Mouse (Mus musculus) megakaryocyte, embryonic 14.5 days (primary cell): ENCODE results near the gene Tpst2. TPM values are rescaled to one million over a fixed set of nuclear protein-coding genes. Genes with fewer than 3 reads are reported as not detected.

Experiments used
- H3K27me3 ChIP-seq: replicated peaks from 2 replicates; pipeline ENCODE3; 2012; ENCODE audit warnings: inconsistent platforms
- H3K36me3 ChIP-seq: replicated peaks from 2 replicates; pipeline ENCODE3; 2012; ENCODE audit warnings: low read length, inconsistent platforms, mixed read lengths
- H3K4me1 ChIP-seq: 2 replicates; pipeline ENCODE4 v1.6.1; 2012; ENCODE audit warnings: inconsistent platforms
- H3K4me3 ChIP-seq: replicated peaks from 2 replicates; pipeline ENCODE3; 2012; ENCODE audit warnings: moderate library complexity, mild to moderate bottlenecking, inconsistent platforms
- H3K9me3 ChIP-seq: 2 replicates; pipeline ENCODE4 v1.6.1; 2012; ENCODE audit warnings: inconsistent platforms
- FLI1 ChIP-seq: IDR thresholded peaks from 2 replicates; pipeline ENCODE4 v1.6.1; 2012; ENCODE audit warnings: low read length, inconsistent platforms, mixed read lengths
- GATA1 ChIP-seq: IDR thresholded peaks from 3 replicates; pipeline ENCODE4 v1.6.1; 2012; ENCODE audit warnings: mixed read lengths, low read length, inconsistent platforms, borderline replicate concordance
- polyA plus RNA-seq: library from polyadenylated mRNA; stranded (reverse); fragments of >175 nt; gene quantifications from 2 replicates; pipeline ENCODE4 v1.2.3, GENCODE M21; 2012; ENCODE audit warnings: low replicate concordance; ENCODE audit not compliant: insufficient read depth

The Tpst2 gene
- polyA plus RNA-seq, 1 experiment, result 479 TPM

- Histone ChIP-seq H3K27me3 (peaks cover 25% of the 10 kb centered on the region), H3K9me3 (peaks cover 41% of the 10 kb centered on the region), H3K4me1 (peaks cover 80% of the 10 kb centered on the region), H3K36me3 (peaks cover 35% of the 10 kb centered on the region), H3K4me3 (peak overlapping the region; percentile 83)
- no peak for TF ChIP-seq GATA1
- TF ChIP-seq FLI1, result no peak
Measured at GRCm38 (mm10) chr5:112241849-112242248, 34.6 kb upstream of the Tpst2 start.

GRCm38 (mm10) chr5:112242361-112242778, 34.1 kb upstream of the Tpst2 start:
- Histone ChIP-seq H3K27me3 (peaks cover 20% of the 10 kb centered on the region), H3K4me1 (peaks cover 77% of the 10 kb centered on the region), H3K36me3 (peaks cover 38% of the 10 kb centered on the region), H3K4me3 (peak overlapping the region; percentile 83), H3K9me3 (peaks cover 46% of the 10 kb centered on the region)
- TF ChIP-seq GATA1 (no peak), FLI1 (peak; percentile 87; the same call in 1 of the 2 replicates)

- peaks cover 14% of the 10 kb centered on the region for H3K27me3 ChIP-seq
- TF ChIP-seq GATA1 (no peak), FLI1 (no peak)
- H3K36me3 ChIP-seq, result peaks cover 45% of the 10 kb centered on the region
- H3K9me3 ChIP-seq, result peaks cover 53% of the 10 kb centered on the region
- peaks cover 70% of the 10 kb centered on the region for H3K4me1 ChIP-seq
- peak overlapping the region; percentile 78 for H3K4me3 ChIP-seq
Measured at GRCm38 (mm10) chr5:112243041-112243440, 33.5 kb upstream of the Tpst2 start.

- H3K4me3 ChIP-seq, result no peak overlapping the region
- peaks cover 63% of the 10 kb centered on the region for H3K4me1 ChIP-seq
- peaks cover 52% of the 10 kb centered on the region for H3K36me3 ChIP-seq
- H3K27me3 ChIP-seq, result peaks cover 8% of the 10 kb centered on the region
- H3K9me3 ChIP-seq, result peaks cover 59% of the 10 kb centered on the region
- no peak for TF ChIP-seq FLI1
- TF ChIP-seq GATA1, result no peak
Measured at GRCm38 (mm10) chr5:112243539-112244274, 32.8 kb upstream of the Tpst2 start.

- Histone ChIP-seq H3K27me3 (peaks cover 5% of the 10 kb centered on the region), H3K4me1 (peaks cover 58% of the 10 kb centered on the region), H3K9me3 (peaks cover 65% of the 10 kb centered on the region), H3K36me3 (peaks cover 57% of the 10 kb centered on the region), H3K4me3 (peak overlapping the region; percentile 42)
- TF ChIP-seq FLI1 (no peak), GATA1 (no peak)
Measured at GRCm38 (mm10) chr5:112244275-112244562, 32.3 kb upstream of the Tpst2 start.

- TF ChIP-seq GATA1 (no peak), FLI1 (no peak)
- Histone ChIP-seq H3K36me3 (peaks cover 65% of the 10 kb centered on the region), H3K9me3 (peaks cover 73% of the 10 kb centered on the region), H3K4me3 (peak overlapping the region; percentile 38), H3K27me3 (peaks cover 2% of the 10 kb centered on the region), H3K4me1 (peaks cover 58% of the 10 kb centered on the region)
Measured at GRCm38 (mm10) chr5:112244890-112245615, 31.4 kb upstream of the Tpst2 start.

GRCm38 (mm10) chr5:112247399-112247798, 29.1 kb upstream of the Tpst2 start:
- Histone ChIP-seq H3K27me3 (peaks cover 2% of the 10 kb centered on the region), H3K4me1 (peaks cover 54% of the 10 kb centered on the region), H3K4me3 (no peak overlapping the region), H3K36me3 (peaks cover 69% of the 10 kb centered on the region), H3K9me3 (peaks cover 79% of the 10 kb centered on the region)
- TF ChIP-seq FLI1 (no peak), GATA1 (no peak)

- TF ChIP-seq GATA1 (no peak), FLI1 (no peak)
- peaks cover 54% of the 10 kb centered on the region for H3K36me3 ChIP-seq
- peaks cover 54% of the 10 kb centered on the region for H3K4me1 ChIP-seq
- peaks cover 2% of the 10 kb centered on the region for H3K27me3 ChIP-seq
- peaks cover 62% of the 10 kb centered on the region for H3K9me3 ChIP-seq
- no peak overlapping the region for H3K4me3 ChIP-seq
Measured at GRCm38 (mm10) chr5:112249106-112249505, 27.4 kb upstream of the Tpst2 start.

GRCm38 (mm10) chr5:112252400-112252799, 24.1 kb upstream of the Tpst2 start, which contains the start of gene Cryba4:
Gene Cryba4, minus strand, starts transcription at chr5:112252518.
- Histone ChIP-seq H3K36me3 (peaks cover 30% of the 10 kb centered on the region), H3K4me3 (peak within 1 kb of the TSS; percentile 77), H3K9me3 (peaks cover 33% of the 10 kb centered on the region), H3K4me1 (peaks cover 78% of the 10 kb centered on the region), H3K27me3 (peaks cover 4% of the 10 kb centered on the region)
- TF ChIP-seq GATA1, result no peak
- TF ChIP-seq FLI1, result no peak

GRCm38 (mm10) chr5:112253169-112253568, 23.3 kb upstream of the Tpst2 start:
- Histone ChIP-seq H3K27me3 (peaks cover 11% of the 10 kb centered on the region), H3K36me3 (peaks cover 23% of the 10 kb centered on the region), H3K9me3 (peaks cover 25% of the 10 kb centered on the region), H3K4me3 (peak overlapping the region; percentile 77), H3K4me1 (peaks cover 85% of the 10 kb centered on the region)
- no peak for TF ChIP-seq FLI1
- TF ChIP-seq GATA1, result no peak; the same call in 2 of the 3 replicates
